Mouse (Mus musculus): ENCODE measurements around the gene Krt82. TPM values are rescaled to one million over a fixed set of nuclear protein-coding genes. Genes with fewer than 3 reads are reported as not detected.

The Krt82 gene
- polyA plus RNA-seq (2016; fragmentation: Nextera tagmentation; extraction: Ambion mirVana), result not detected in 2 replicates

GRCm38 (mm10) chr15:101550567-101550966 lies at the start of gene Krt82:
Krt82 (minus strand) TSS chr15:101550667.
- Histone ChIP-seq H3K9me3 (no peaks in the 10 kb centered on the region), H3K4me1 (replicated peaks) (no peaks in the 10 kb centered on the region; the same call in 1 of the 2 replicates), H3K4me2 (no peak within 1 kb of the TSS), H3K36me3 (no peaks in the 10 kb centered on the region), H3K27me3 (peaks cover 48% of the 10 kb centered on the region), H3K9ac (replicated peaks) (no peak within 1 kb of the TSS), H3K4me3 (replicated peaks) (no peak within 1 kb of the TSS), H3K27ac (no peak within 1 kb of the TSS)
- no peak for ATAC-seq (ENCODE audit: insufficient number of reproducible peaks, insufficient read depth, low FRiP score, low TSS enrichment, low read depth)
- 66% methylated on average over 7 of the region's 7 CpGs for WGBS

GRCm38 (mm10) chr15:101599123-101599522 lies 48.7 kb upstream of the Krt82 start:
- WGBS, result 77% methylated on average over 6 of the region's 6 CpGs
- no peak overlapping the region for H3K4me3 ChIP-seq (replicated peaks)
- no peak overlapping the region for H3K9ac ChIP-seq (replicated peaks)
- H3K36me3 ChIP-seq, result no peaks in the 10 kb centered on the region
- no peak overlapping the region for H3K27ac ChIP-seq
- no peak overlapping the region for H3K4me2 ChIP-seq
- H3K4me1 ChIP-seq (replicated peaks), result no peaks in the 10 kb centered on the region
- no peaks in the 10 kb centered on the region; the same call in 1 of the 2 replicates for H3K27me3 ChIP-seq
- ATAC-seq (ENCODE audit: insufficient number of reproducible peaks, insufficient read depth, low FRiP score, low TSS enrichment, low read depth), result no peak
- H3K9me3 ChIP-seq, result no peaks in the 10 kb centered on the region; the same call in 1 of the 2 replicates

GRCm38 (mm10) chr15:101588216-101588615 lies 37.7 kb upstream of the Krt82 start:
- 83% methylated on average over 10 of the region's 10 CpGs for WGBS
- H3K27me3 ChIP-seq, result no peaks in the 10 kb centered on the region

GRCm38 (mm10) chr15:101584456-101584855 lies 34.0 kb upstream of the Krt82 start:
- H3K4me3 ChIP-seq (replicated peaks), result no peak overlapping the region
- H3K4me1 ChIP-seq (replicated peaks), result no peaks in the 10 kb centered on the region
- H3K27me3 ChIP-seq, result no peaks in the 10 kb centered on the region
- H3K9me3 ChIP-seq, result no peaks in the 10 kb centered on the region
- no peak for ATAC-seq (ENCODE audit: insufficient number of reproducible peaks, insufficient read depth, low FRiP score, low TSS enrichment, low read depth)
- H3K36me3 ChIP-seq, result no peaks in the 10 kb centered on the region
- H3K9ac ChIP-seq (replicated peaks), result no peak overlapping the region
- H3K27ac ChIP-seq, result no peak overlapping the region
- H3K4me2 ChIP-seq, result no peak overlapping the region
- WGBS, result 60% methylated on average over 2 of the region's 2 CpGs

More at GRCm38 (mm10) chr15:101588216-101588615, 37.7 kb upstream of the Krt82 start:
- Histone ChIP-seq H3K4me1 (replicated peaks) (no peaks in the 10 kb centered on the region), H3K27ac (no peak overlapping the region), H3K4me2 (no peak overlapping the region), H3K9ac (replicated peaks) (no peak overlapping the region), H3K36me3 (no peaks in the 10 kb centered on the region), H3K4me3 (replicated peaks) (no peak overlapping the region), H3K9me3 (no peaks in the 10 kb centered on the region)
- no peak for ATAC-seq (ENCODE audit: insufficient number of reproducible peaks, insufficient read depth, low FRiP score, low TSS enrichment, low read depth)

DNA sequence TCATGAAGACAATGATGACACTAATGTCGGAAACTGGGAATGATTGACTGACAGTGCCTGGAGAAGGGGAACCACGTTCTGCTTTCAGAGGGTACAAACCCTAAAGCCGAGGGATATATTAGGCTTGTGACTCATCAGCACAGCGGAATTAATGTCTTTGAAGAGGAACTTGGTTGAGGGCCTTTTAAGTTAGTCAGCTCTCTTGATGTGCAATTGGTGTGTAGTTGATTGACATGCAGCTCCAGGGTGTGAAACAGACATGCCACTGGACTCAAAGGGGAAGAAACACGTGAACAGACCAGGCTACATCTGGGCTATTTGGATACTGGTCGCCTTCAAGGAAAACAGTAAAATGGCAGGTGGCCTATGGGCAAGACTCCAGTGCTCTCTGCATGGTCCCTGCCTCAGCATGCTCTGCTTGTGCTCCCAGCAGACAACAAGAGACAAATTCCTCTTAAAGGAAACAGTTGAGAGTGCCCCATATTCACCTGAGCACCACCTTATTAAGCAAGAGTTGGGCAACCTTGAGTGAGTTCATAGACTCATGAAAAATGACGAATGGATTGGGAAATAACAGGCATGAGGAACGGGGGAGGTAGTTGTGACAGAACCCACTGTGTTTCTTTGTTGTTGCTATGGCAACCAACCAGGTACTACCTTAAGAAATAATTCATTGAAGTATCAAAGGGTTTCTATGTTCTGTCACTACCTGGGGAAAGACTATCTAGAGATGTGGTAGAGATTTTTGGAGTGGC lies 32.9 kb upstream of the Krt82 start:
- H3K9me3 ChIP-seq, result no peaks in the 10 kb centered on the region
- H3K27me3 ChIP-seq, result no peaks in the 10 kb centered on the region
- ATAC-seq (ENCODE audit: insufficient number of reproducible peaks, insufficient read depth, low FRiP score, low TSS enrichment, low read depth), result no peak
- no peaks in the 10 kb centered on the region for H3K36me3 ChIP-seq
- no peak overlapping the region for H3K4me2 ChIP-seq
- no peak overlapping the region for H3K27ac ChIP-seq
- WGBS, result 76% methylated on average over 8 of the region's 8 CpGs
- H3K9ac ChIP-seq (replicated peaks), result no peak overlapping the region
- no peaks in the 10 kb centered on the region for H3K4me1 ChIP-seq (replicated peaks)
- H3K4me3 ChIP-seq (replicated peaks), result no peak overlapping the region

GRCm38 (mm10) chr15:101581701-101582100 lies 31.2 kb upstream of the Krt82 start:
- H3K4me1 ChIP-seq (replicated peaks), result no peaks in the 10 kb centered on the region
- WGBS, result 83% methylated on average over 3 of the region's 3 CpGs
- no peaks in the 10 kb centered on the region for H3K27me3 ChIP-seq
- H3K36me3 ChIP-seq, result no peaks in the 10 kb centered on the region
- no peak overlapping the region for H3K4me3 ChIP-seq (replicated peaks)
- no peak for ATAC-seq (ENCODE audit: insufficient number of reproducible peaks, insufficient read depth, low FRiP score, low TSS enrichment, low read depth)
- no peak overlapping the region for H3K27ac ChIP-seq
- no peak overlapping the region for H3K4me2 ChIP-seq
- H3K9me3 ChIP-seq, result no peaks in the 10 kb centered on the region
- no peak overlapping the region for H3K9ac ChIP-seq (replicated peaks)

- H3K4me3 ChIP-seq (replicated peaks), result no peak overlapping the region
- no peaks in the 10 kb centered on the region for H3K36me3 ChIP-seq
- no peaks in the 10 kb centered on the region for H3K27me3 ChIP-seq
- H3K4me1 ChIP-seq (replicated peaks), result peaks cover 13% of the 10 kb centered on the region
- no peaks in the 10 kb centered on the region for H3K9me3 ChIP-seq
- no peak for ATAC-seq (ENCODE audit: insufficient number of reproducible peaks, insufficient read depth, low FRiP score, low TSS enrichment, low read depth)
- H3K4me2 ChIP-seq, result no peak overlapping the region
- H3K27ac ChIP-seq, result no peak overlapping the region
- 88% methylated on average over 5 of the region's 5 CpGs for whole genome bisulfite sequencing
- no peak overlapping the region for H3K9ac ChIP-seq (replicated peaks)
These were observed 25.0 kb upstream of the Krt82 start for GRCm38 (mm10) chr15:101575506-101575905.

DNA sequence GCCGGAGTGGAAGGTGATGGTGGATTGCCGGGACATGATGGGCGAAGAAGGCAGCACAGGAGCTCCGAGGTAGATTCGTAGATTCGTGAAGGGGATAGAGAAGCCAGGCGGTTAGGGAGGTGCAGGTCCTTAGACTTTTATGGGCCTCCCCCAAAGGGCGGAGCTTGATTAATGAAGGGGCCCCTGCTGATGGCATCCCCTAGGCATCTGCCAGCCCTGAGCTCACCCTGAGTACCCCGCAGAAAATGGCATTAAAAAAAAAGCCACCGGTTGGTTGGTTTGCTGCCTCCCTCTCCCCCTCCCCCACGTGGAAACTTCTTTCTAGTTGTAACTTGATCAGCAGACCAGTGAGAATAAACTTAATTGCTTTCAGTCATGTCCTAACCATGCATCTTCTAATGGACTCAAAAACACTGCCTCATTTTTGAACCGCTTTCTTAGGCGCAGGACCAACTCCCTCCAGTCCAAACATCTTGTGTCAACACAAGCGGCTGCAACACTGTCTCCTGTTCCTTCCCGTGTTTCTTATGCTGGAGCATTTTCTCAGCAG lies 23.4 kb upstream of the Krt82 start, which contains the start of gene Krt75:
Gene Krt75, minus strand, starts transcription at position 109 of the 550 bp plus-strand sequence.
- Histone ChIP-seq H3K27me3 (no peaks in the 10 kb centered on the region), H3K4me1 (replicated peaks) (peaks cover 13% of the 10 kb centered on the region), H3K9me3 (no peaks in the 10 kb centered on the region), H3K4me3 (replicated peaks) (no peak within 1 kb of the TSS), H3K36me3 (no peaks in the 10 kb centered on the region), H3K9ac (replicated peaks) (no peak within 1 kb of the TSS), H3K27ac (no peak within 1 kb of the TSS), H3K4me2 (no peak within 1 kb of the TSS)
- 52% methylated on average over 15 of the region's 15 CpGs for WGBS
- no peak for ATAC-seq (ENCODE audit: insufficient number of reproducible peaks, insufficient read depth, low FRiP score, low TSS enrichment, low read depth)

DNA sequence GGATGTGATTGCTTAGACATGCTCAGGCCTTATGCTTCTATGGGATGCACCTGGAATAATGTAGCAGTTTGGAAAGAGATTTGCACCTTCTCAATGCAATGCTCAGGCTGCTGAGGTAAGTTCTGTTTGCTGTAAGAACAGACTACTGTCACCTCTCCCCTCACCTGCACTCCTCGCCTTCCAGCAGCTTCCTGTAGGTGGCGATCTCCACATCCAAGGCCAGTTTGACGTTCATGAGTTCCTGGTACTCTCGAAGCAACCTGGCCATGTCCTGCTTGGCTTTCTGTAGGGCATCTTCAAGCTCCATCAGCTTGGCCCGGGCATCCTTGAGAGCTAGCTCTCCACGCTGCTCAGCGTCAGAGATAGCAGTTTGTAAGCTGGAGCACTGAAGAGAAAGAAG lies 17.3 kb upstream of the Krt82 start:
- WGBS, result 45% methylated on average over 7 of the region's 7 CpGs
- Histone ChIP-seq H3K36me3 (no peaks in the 10 kb centered on the region), H3K4me3 (replicated peaks) (no peak overlapping the region), H3K27me3 (peaks cover 5% of the 10 kb centered on the region), H3K27ac (no peak overlapping the region), H3K9ac (replicated peaks) (no peak overlapping the region), H3K9me3 (no peaks in the 10 kb centered on the region), H3K4me1 (replicated peaks) (peaks cover 25% of the 10 kb centered on the region), H3K4me2 (no peak overlapping the region)
- ATAC-seq (ENCODE audit: insufficient number of reproducible peaks, insufficient read depth, low FRiP score, low TSS enrichment, low read depth), result no peak

DNA sequence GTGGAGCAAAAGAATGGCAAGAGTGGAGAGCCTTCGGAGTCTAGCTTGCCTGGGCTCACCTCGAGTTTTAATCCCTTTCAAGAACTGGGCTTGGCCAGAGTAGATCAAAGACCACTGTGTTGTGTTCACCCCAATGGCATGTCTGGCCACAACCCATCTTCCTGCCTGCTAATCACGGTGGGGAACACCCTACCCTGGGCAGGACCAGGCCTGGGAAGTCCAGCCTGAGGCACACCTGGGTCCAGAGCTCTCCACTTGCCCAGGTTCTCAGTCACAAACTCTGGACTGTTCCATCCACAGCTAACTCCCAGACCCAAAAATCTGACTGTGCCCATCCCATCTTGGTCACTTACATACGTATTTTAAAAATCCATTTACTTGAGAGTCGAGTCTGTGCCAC lies 12.4 kb upstream of the Krt82 start, which contains the start of gene Krt90:
Gene Krt90, minus strand, starts transcription at position 101 of the 400 bp plus-strand sequence.
- 73% methylated on average over 5 of the region's 5 CpGs for WGBS
- H3K4me3 ChIP-seq (replicated peaks), result no peak within 1 kb of the TSS
- H3K9ac ChIP-seq (replicated peaks), result no peak within 1 kb of the TSS
- H3K27me3 ChIP-seq, result no peaks in the 10 kb centered on the region; the same call in 1 of the 2 replicates
- no peaks in the 10 kb centered on the region for H3K36me3 ChIP-seq
- H3K27ac ChIP-seq, result no peak within 1 kb of the TSS
- ATAC-seq (ENCODE audit: insufficient number of reproducible peaks, insufficient read depth, low FRiP score, low TSS enrichment, low read depth), result no peak
- H3K4me1 ChIP-seq (replicated peaks), result peaks cover 33% of the 10 kb centered on the region
- no peak within 1 kb of the TSS for H3K4me2 ChIP-seq
- no peaks in the 10 kb centered on the region for H3K9me3 ChIP-seq

GRCm38 (mm10) chr15:101558034-101558646 lies 7.7 kb upstream of the Krt82 start:
- Histone ChIP-seq H3K9me3 (no peaks in the 10 kb centered on the region), H3K9ac (replicated peaks) (no peak overlapping the region), H3K27ac (no peak overlapping the region), H3K27me3 (0 out of 2 replicates have a peak, but pooled peaks cover 10% of the 10 kb centered on the region), H3K4me3 (replicated peaks) (no peak overlapping the region), H3K4me2 (no peak overlapping the region), H3K4me1 (replicated peaks) (peaks cover 10% of the 10 kb centered on the region), H3K36me3 (no peaks in the 10 kb centered on the region)
- WGBS, result 15% methylated on average over 7 of the region's 7 CpGs
- ATAC-seq (ENCODE audit: insufficient number of reproducible peaks, insufficient read depth, low FRiP score, low TSS enrichment, low read depth), result no peak

All from limb, embryonic 12.5 days (tissue).